Mouse (Mus musculus) layer of hippocampus, adult 9-10 months (tissue): ENCODE data around the gene Dus1l.
"Not testable (repeated sequence)": the region's sequence is repeated elsewhere in the genome, so short reads cannot be mapped to it uniquely, and the experiment has no call there.

ENCODE experiments used
- DNase-seq: peaks from one replicate; pipeline ENCODE4 v3.0.0; 2022; ENCODE audit warnings: low spot score

The Dus1l gene

GRCm38 (mm10) chr11:120795756-120796613 lies at the start of gene Dus1l:
TSS of gene Dus1l (minus strand) at chr11:120796403.
- DNase-seq: peak; percentile 94

DNA sequence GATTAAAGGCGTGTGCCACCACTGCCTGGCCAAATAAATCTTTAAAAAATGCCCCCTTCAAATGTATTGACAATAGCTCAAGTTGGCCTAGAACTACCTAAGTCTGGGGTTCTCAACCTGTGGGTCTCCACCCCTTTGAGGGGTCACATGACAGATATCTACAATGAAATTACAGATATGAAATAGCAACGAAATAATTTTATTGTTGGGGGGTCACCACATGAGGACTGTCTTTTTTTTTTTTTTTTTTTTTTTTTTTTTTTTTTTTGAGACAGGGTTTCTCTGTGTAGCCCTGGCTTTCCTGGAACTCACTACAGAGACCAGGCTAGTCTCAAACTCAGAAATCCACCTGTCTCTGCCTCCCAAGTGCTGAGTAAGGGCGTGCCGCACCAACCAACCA lies 48.1 kb upstream of the Dus1l start:
- DNase-seq: no peak

DNA sequence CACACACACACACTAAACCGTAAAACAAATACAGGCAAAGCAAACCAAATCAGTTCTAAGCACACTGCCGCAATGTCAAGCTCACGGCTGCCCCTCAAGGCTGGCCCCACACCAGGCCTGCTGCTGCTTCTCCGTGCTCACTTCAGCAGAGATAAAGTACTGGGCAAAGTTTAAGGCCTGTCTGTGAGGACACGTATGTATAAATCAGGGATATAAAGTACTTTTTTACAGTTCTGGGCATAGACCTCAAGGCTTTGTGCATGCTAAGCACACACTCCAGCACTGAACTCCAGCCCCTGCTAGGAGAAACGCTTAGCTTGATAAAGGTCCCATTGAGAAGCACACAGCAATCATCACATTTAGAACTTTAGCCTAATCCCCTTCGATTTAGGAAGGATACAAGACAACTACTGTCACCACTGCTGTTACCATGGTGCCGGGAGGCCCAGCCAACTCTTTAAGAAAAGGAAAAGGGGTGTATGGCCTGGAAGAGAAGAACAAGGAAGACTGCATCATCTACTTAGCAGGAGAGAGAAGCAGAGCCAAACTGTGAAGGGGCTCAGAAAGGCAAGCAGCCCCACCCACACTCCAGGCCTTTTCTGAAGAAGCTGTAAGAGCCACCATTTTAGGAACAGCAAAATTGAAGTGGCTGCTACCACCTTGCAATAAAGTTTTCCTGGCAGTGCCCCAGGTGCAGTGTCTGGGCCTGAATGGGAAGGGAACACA lies 37.5 kb upstream of the Dus1l start:
- DNase-seq: no peak

DNA sequence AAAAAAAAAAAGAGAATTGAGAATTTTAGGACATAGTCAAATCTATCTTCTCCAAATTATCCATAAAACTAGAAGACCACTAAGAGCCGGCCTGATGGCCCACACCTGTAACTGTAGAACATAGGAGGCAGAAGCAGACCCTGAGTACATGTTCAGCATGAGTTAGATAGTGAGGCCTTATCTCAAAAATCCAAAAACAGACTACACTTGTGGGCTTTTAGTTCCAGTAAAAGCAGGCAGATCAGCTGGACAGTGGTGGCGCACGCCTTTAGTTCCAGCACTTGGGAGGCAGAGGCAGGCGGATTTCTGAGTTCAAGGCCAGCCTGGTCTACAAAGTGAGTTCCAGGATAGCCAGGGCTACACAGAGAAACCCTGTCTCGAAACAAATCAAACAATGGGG lies 36.8 kb upstream of the Dus1l start:
- not testable (repeated sequence) for DNase-seq

DNA sequence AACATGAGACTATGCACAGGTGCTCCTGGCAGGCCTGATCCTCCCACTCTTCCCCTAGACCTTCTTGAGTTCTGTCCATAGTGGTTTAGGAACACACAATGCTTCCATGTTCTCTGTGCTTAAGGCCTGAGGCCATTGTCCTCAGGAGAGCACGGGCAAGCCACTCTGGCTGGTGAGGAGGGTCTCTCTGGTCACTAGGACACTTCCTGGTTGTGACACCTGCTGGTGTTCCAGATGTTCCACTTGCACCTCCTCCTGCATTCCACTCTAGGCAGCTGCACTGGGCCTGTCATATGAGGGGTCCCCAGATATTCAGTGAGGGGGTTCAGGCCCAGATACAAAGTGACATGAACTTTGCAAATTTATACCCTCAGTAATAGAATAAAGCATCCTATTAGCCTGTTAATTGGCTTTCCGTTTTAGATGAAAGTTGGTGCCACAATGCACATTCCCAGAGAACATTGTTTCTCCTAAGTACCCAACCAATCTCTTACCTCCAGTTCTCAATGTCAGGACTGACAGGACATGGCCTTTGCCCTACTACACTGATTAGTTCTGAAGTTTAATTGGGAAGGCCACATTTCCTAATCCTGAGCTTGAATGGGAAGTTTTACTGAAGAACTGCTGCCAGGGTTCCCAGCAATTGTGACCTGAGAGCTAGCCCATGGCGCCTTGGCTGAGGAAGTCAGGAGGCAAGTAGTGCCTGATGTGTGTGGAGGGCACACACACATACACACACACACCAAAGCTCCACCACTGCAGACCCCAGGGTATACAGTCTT lies 35.6 kb upstream of the Dus1l start:
- DNase-seq: no peak

GRCm38 (mm10) chr11:120830686-120831085 lies 34.5 kb upstream of the Dus1l start:
- DNase-seq: no peak

GRCm38 (mm10) chr11:120829757-120830532 lies 33.7 kb upstream of the Dus1l start:
- no peak for DNase-seq

DNA sequence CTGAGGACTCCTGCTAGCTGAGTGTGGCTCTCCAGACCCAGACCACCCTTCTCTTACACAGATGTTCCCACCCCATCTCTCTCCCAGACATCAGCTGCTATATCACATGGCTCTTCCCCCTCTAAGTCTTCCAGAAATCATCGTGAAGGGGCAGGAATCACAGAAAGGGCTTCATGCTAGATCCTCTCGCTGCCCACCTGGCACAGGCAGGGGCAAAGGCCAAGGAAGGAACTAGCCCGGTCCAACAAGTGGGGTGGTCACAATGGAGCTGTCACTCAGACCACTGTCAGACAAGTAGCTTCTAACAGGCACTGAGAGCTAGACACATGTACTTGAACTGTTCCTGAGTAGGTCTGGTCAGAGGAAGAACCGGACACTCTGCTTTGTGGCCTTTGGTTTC lies 32.2 kb upstream of the Dus1l start:
- DNase-seq: no peak

DNA sequence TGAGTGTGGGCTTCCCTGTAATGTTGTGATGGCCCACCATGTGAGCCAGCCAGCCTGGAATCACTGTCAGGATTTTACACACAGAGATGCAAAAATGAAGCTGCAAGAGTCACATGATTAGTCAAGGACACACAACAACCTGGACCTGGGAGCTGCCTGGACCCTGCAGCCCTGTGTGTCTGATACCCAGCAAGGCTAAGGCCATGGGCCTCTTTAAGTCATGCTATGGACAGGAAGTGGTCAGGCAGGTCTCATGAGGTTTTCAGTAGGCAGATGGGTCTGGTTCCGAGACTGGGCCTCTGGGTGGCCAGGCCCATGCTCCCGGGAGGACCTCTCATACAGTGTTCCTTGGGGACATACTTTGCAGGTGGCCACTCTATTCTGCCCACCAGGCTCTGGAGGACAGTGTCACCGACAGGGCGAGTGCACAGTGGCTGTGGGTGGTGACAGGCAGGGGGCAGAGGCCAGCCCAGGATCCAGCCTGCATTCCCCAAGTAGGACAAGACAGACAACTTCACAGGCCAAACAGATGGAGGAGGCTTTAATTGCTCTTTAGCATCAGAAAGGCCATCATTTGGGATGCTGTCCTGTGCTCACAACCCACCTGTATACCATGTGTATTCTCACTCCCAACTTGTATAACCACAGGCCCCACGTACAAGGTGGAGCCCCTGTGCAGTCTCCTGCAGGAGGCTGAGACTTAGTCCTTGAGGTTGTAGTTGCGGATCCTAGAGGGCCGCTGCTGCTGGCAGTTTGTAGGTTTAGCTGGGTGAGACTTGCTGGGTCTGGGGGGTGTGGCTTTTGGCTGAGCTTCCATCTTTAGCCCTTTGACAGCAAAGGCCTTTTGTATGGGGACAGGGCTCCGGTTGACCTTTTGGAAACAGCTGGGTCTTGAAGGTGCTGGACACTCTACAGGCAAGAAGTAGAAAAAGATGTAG lies 30.1 kb upstream of the Dus1l start:
- no peak for DNase-seq

GRCm38 (mm10) chr11:120825289-120825863 lies 29.2 kb upstream of the Dus1l start:
- no peak for DNase-seq

GRCm38 (mm10) chr11:120824787-120825288 lies 28.6 kb upstream of the Dus1l start:
- DNase-seq: no peak

GRCm38 (mm10) chr11:120823956-120824786 lies 28.0 kb upstream of the Dus1l start, which contains the start of gene Fasn:
TSS of gene Fasn (minus strand) at chr11:120824547.
- DNase-seq: peak; percentile 93

DNA sequence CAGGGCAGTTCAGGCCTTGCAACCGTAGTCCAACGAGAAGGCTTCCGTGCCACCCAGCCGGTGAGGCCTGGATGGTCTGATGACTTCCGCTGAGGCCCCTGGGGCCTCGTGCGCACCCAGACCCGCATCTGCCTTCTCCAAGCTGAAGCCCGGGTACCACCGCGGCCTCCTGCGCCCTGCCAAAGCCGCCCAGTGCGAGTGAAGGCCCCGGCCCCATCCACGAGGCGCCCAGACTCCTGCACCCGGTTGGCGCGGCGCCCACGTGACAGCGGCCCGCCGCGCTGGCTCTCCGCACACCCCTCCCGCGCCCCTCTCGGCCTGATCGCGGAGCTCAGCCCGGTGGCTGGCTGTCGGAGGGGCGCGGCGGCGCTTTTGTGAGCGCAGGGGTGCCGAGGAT lies 27.3 kb upstream of the Dus1l start:
- no peak for DNase-seq

GRCm38 (mm10) chr11:120822831-120823550 lies 26.8 kb upstream of the Dus1l start:
- DNase-seq: no peak

GRCm38 (mm10) chr11:120822321-120822720 lies 26.1 kb upstream of the Dus1l start:
- DNase-seq: no peak

GRCm38 (mm10) chr11:120821076-120821922 lies 25.1 kb upstream of the Dus1l start:
- DNase-seq: no peak

GRCm38 (mm10) chr11:120820546-120820945 lies 24.3 kb upstream of the Dus1l start:
- no peak for DNase-seq
